Mouse (Mus musculus): ENCODE measurements around the gene Rb1.

Rb1 gene

DNA sequence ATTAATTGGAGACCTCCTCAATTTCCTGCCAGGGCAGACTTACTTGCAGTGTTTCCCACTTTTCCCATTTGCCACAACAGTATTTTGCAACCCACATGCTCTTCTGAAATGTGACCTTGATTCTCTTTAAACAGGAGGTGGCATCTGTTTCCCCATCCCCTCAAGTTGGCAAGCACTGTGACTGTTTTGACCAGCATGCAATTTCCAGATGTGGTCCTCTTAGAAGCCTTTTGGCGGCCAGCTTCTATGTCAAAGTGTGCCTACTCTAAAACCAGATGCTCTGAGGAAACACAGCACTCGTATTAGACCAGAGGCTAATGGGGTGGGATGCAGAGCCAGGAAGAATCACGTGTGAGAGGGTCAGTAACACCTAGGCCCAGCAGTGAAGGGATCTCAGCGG, 67.4 kb downstream of the Rb1 start:
- no peak for DNase-seq

DNA sequence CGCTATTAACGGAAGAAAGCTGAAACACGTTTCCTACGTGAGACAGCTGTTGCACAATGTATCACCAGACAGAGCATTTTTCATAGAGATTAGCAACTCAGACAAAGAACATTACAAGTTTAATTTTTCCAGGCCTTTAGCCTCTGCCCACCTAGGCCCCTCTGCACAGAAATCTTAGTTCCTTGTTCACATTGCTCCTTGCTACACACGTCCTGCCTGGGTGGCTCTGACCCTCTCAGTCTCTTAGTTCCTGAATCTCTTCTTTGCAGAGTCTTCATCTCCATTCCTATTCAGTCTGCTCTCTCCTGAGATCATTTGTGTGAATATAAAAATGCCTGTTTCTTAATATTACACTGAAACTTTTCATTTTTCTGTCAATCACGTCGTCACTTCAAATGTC, 68.3 kb downstream of the Rb1 start:
- DNase-seq: no peak

DNA sequence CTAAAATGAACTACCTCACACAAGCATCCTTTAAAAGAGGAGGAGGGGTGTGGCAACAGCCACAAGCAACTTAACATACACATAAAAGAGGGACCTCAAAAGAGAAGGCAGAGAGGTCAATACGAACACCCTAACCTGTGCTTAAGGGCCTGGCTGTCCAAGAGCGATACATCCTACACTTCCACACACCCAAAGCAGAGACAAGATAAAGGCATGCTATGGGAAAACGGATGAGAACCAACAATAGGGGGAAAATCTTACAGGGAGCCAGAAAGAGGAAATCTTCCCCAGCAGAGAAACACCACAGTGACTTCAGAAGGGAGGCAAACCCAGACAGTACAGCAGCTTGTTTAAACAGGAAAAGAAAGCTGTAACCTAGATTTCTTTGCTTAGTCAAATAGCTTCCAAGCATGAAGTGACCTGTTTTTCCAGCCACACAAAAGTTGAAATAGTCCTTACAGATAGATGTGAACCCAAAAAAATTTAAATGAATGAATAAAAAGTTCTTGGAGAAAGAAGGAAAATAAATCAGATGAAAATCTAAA, 70.1 kb downstream of the Rb1 start:
- no peak for DNase-seq

DNA sequence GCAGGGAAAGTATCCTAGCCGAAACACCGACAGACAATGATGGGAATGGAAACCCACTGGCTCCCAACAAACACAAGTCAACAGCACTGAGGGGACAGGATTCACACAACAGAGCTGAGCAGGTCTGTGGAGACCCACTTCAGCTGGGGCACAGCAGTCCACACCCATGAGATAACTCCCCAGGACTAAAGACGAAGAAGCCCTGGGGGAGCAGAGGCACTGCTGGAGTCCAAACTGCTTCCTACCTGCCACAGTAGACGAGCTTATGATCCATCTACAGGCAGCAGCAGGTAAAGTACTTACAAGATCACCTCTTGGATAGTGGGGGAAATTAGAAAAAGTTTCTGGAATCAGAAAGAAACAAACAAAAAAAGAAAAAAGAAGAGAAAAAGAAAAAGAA, 71.2 kb downstream of the Rb1 start:
- no peak for DNase-seq

DNA sequence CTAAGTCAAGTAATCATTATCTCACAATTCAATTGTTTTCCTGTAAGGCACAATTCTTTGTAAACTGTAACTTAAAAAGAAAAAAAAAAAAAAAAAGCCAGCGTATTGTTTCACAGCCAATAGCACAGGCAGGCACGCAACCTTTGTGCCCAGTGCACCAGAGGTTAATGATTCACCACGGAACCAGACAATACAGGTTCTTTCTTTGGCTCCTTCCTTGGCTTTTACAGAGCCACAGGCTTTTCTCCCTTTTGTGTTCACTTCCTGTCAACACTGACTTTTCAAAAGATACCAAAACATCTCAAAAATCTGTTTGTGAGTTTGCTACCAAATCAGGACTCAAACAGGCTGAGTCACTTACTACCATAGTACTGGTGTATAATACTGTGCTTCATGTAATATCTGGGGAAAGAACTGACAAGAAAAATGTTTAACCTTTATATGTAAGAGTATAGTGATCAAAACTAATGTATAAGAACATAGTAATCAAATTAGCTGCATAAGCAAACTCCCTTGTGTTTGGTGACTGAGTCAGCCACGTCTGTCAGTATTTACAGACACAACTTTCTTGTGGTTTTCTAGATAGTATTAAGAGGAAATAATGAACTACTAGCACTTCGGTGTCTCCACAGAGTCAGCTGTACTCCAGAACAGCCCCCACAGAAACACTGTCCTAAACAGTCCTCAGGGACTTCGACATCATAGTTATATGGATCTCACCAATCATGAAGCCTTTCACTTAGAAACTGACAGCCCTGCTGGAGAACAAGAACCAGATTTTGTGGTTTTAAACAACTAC, 72.0 kb downstream of the Rb1 start:
- DNase-seq: no peak

DNA sequence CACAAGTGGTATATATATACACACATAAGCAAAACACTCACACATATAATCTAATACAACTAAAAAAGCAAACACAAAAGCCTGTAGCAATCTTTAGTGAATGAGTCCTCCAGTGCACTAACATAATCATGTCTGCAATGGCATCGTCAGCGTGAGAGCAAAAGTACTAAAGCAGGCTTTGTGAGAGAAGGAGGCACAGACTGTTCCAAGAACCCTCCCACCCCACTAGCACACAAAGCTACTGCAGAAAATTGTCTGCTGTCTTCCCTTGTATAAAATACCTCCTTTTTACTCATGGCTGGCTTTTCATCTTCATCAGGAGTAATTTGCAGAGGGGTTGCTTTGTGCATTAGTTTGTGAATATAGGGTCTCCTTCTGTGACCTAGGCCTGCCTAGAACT, 73.3 kb downstream of the Rb1 start:
- no peak for DNase-seq

DNA sequence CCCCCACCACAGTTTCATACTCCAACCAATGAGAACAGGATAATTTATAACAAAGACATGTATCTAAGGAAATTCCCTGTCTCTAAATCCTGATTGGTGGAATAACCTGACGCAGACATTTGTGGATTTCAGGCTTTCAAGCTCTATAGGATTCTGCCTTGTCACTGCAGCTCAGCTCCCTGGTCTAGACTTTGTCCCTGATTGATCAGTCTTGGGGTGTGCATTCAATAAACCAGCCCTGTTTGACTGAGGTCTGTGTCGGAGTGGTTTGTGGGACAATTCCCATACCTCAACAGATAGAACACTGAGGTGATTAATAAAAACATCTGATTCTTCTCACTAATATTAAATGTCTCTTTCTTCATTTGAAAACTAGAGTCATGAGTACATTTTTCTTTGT, 75.6 kb downstream of the Rb1 start:
- DNase-seq: no peak

DNA sequence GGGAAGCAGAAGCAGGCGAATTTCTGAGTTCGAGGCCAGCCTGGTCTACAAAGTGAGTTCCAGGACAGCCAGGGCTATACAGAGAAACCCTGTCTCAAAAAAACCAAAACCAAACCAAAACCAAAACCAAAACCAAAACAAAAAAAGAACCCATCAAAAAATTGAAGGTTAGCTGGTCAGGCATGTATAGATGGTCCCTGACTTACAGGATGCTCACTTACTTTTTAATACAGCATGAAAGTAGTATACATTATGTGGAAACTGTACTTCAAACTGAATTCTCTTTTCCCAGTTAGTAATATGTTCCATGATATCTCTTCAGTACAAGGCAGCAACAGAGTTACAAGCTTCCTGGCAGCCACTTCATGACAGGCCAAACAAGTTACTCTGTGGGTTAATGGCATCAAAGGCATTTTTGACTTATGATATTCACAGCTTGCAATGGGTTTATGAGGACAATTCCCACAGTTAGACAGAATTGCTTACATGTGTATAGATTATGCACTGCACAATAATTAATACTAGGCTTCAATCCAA, 81.5 kb downstream of the Rb1 start:
- no peak for DNase-seq

DNA sequence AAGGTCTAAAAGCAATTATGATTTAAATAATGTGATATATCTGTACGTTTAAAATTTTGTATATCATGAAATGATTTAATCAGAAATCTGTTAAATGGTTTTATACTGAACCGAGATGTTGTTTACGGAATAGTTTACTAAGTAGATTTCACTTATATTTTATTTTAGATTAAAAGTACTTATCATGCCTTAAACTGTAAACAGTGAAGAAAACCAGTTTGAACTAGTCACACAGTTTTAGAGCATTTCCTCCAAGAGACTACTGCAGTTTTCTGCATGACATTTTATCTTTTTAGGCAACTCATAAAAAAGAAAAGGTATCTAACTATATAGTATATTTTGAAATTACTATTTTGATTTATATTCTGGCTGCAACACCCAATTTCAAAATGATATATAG, 85.8 kb downstream of the Rb1 start:
- DNase-seq: no peak

DNA sequence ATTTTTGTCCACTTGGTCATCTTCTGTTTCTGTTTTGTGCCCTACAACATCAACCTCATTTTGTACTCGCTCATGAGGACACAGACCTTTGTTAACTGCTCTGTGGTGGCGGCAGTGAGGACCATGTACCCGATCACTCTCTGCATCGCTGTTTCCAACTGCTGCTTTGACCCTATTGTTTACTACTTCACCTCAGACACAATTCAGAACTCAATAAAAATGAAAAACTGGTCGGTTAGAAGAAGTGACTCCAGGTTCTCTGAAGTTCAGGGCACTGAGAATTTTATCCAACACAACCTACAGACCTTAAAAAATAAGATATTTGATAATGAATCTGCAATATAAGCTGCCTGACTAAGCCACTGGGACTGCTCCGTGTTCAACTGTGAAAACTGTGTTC, 86.3 kb downstream of the Rb1 start:
- DNase-seq: no peak

DNA sequence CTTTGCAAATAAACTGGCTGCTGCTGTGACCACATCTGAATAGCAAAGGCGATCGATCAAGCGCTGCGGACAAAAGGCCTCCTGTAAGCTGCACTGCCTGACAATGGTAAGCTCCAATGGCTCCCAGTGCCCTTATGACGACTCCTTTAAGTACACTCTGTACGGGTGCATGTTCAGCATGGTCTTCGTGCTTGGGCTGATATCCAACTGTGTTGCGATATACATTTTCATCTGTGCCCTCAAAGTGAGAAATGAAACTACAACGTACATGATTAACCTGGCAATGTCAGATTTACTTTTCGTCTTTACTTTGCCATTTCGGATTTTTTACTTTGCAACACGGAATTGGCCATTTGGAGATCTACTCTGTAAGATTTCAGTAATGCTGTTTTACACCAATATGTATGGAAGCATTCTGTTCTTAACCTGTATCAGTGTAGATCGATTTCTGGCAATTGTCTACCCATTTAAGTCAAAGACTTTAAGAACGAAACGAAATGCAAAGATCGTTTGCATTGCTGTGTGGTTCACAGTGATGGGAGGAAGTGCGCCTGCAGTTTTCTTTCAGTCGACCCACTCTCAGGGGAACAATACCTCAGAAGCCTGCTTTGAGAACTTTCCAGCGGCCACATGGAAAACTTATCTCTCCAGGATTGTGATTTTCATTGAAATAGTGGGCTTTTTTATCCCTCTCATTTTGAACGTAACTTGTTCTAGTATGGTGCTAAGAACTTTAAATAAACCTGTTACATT, 86.9 kb downstream of the Rb1 start:
- DNase-seq: no peak

DNA sequence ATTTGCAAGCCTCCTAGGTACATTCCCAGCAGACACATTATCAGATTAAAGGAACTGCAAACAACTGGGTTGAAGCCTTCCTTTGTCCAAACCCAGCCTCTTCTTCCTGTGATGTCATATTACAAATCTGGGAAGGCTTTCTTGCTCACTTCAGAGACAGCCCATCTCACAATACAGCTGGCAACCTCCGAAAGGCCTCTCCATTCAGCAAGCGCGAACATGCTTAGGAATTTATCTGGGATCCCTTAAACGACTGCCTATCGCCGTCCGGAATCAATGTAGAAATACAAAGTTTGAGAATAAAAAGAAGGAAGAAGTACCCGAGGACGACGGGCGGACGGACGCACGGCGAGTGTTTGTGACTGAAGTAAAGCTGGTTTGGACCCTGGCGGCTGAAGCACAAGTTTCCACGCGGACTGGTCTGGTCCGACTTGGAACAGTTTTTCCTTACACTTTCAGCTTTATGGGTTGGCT, 87.7 kb downstream of the Rb1 start, which contains the start of gene Lpar6:
Gene Lpar6 (plus strand): TSS at position 48 of the 474 bp plus-strand sequence.
- DNase-seq: peak in 1 of 2 experiments; percentile 20

DNA sequence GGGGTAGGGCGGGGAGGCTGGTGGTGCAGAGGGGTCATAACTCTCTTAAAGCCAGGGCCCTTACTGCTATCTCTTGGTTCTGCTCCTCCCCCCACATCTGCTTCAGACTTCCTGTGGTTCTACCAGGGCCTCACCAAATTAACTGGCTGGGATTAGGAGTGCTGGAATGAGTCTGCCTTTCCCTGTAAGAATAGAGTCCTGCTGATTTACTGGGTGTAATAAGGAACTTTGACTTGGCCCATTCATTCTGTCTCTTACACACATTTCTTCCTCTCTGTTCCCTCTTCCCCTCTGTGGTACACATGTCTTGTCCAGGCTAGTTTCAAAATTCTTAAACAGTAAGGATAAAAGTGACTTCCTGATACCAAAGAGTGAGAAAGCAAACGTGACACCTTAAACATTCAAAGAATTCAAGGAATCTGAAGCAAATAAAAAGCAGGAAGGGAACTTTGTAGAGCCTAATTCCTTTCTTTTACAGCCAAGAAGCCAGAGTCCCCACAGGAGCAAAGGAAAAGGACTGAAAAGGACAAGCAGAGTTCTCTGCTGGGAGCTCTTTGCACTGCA, 91.1 kb downstream of the Rb1 start:
- no peak for DNase-seq

DNA sequence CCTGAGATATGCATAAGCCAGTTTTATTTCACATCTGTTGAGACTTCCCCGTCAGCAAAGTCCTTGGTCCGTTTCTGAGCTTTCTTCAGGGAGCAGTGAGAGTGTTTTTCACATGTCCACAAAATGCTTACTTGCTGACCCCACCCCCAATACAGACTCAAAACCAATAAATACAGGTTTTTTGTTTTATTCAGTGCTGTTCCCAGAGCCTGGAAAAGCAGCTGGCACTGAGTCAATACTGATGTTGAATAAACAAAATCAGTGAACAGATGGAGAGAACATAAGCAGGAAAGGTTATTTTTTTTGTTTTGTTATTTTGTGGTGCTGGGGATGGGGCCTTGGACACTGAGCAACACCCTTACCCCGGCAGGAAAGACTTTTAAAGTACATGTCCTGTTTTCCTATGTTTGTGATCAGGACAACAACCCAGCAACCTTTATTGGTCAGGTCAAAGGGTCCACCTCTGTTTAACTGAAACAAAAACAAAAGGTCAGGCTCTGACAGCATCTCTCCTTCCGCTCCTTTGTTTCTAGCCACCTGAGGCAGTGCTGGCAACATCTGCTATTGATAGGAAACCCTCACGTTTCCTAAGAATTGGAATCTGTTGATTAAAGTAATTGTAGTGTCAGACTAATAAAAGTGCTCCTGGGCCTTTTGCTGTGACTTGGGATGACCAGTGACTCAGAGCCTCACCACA, 94.2 kb downstream of the Rb1 start:
- DNase-seq: no peak

DNA sequence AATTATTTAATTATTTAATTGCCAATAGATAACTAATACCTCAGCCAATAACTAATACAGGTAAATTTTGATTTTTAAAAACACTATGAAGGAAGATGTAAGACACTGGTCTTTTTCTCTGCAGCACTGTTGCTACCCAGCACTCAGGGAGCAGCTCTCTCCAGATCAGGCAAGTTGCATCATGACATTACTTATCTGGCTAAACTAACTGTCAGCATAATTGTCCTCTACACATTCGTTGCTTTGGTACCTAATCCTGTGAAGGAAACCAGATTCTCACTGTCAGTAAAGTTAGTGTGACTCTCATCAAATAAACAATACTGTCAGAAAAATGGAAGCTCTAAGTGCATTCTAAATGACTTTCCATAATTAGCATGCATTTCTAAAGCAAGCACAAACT, 98.8 kb downstream of the Rb1 start:
- no peak for DNase-seq

DNA sequence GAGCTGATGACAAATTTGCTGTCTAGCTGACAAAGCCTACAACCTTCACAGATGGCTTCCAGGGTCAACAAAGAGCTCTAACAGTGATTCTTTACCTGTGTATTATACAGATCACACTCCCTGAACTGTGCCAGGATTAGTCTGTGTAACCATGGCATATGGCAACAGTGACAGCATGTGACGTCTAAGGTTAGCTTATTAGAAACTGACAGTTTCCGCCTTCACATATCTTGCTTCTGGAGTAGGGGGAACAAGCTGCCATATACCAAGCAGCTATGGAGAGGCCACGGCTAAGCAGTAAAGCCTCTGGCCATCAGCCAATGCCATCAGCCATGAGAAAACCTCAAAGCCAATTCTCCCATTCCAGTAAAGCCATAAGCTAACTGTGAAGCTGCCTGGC, 99.3 kb downstream of the Rb1 start:
- peak; percentile 36 to 44 for DNase-seq

DNA sequence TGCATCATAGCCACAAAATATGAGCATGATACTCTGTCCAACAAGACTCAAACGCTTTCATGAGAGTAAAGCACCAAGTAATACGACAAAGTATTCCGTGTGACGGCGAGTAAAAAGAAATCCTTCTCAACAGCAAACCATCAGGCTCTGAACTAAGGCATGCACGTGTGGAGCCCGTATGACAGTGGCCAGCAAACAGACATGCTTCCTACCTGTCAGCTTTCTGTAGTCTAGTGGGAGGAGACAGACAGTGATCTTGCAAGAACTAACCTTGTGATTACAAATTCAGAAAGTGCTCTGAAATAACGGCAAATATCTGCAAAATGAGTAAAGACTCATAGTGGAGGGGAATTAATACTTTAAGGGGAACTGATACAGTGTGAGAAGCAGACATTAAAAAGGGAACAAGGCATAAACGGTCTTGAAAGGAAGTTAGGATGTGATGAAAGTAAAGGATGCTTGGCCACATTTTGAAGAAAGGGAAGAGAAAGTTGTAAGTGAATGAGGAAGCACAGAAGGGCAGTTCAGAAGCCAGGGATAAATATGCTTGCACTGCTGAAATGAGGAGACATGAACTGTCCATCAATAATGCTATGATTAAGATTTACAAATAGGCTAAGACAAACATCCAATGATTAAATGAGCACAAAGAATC, 103.2 kb downstream of the Rb1 start:
- no peak for DNase-seq

DNA sequence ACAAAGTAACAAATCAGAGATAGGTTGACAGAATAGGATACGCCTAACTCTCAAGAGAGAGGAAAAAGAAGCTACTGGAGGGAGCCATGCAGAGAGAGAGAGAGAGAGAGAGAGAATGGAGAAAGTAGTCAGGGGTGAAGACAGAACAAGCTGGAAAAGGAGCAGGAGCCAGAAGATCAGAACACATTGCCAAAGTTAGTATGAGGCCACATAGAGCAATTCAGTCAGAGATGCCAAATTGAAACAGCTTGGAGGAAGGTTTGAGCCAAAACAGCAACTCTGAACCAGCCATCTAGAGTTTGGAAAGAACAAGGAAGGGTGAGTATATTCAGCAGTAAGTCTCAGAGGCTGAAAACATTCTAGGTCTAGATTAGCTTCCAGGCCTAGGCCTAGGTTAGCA, 108.6 kb downstream of the Rb1 start:
- peak in 1 of 2 experiments; percentile 39 for DNase-seq

DNA sequence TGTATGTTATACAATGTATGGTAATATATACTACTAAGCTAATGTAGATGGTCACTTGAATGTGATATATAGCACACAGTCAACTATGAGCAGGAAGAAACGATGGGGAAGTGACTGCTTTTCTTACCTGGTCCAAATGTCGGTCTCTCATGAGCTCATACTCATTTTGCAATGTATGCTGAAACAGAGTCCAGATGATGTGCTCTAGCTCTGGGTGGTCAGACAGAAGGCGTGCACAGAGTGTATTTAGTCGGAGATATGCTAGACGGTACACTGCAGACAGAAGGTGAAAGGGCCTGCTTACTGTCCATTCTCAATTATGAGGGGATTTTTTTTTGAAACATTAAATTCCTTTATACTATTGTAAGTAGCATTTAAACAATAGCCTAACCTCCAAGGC, 114.1 kb downstream of the Rb1 start:
- DNase-seq: no peak

DNA sequence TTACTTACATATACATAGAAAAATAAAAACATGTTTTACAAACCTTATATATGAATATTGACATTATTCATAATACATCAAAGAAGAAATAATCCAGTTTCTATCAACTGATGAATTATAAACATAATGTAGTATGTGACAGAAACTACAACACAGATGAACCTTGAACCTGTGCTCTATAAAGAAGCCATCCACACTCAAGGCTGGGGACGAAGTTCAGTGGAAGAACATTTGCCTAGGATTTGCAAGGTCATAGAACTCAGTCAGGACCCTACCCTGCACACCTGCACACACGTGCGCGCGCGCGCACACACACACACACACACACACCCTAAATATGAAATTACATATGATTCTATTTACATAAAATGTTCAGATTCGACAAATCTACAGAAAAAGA, 115.4 kb downstream of the Rb1 start:
- DNase-seq: no peak

DNA sequence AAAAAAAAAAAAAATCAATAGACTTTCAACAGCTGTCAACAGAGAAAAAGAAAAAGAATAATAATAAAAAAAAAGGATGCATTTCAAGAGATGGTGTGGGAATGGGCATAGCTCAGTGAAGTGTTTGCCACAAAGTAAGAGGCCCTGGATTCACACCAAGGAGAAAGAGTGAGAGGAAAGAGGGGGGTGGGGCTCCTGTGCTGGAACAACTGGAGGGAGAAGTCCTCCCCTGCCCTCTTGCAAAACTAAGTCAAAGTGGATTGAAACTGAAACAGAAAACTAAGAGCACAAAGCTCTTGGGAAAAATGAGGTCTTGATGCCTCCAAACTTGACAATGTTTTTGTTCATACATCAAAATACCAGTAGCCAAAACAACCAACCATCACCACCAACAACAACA, 116.4 kb downstream of the Rb1 start:
- DNase-seq: no peak

DNA sequence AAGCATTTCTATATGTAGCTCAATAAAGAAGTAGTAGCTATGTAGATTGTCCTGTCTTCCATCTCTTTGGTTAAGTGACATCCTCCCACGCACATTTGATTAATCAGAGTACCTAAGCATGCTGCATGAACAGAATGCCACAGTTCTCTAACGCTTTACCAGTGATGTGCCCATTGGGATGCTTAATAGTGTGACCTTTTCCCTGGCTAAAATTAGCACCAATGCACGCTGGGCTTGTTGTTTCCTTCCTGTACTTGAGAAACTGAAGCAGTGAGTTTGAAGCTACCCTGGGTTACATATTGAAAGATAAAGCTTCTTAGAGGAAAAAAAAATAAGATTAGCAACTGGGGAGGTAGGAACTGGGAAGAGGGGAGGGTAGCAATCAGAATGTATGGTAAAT, 121.6 kb downstream of the Rb1 start:
- peak; percentile 5 to 28 for DNase-seq
